Mouse (Mus musculus) layer of hippocampus, postnatal 25 days (tissue): Measurements from ENCODE around the gene Aqp5. TPM values are rescaled to one million over a fixed set of nuclear protein-coding genes. Genes with fewer than 3 reads are reported as not detected.

ENCODE experiments used
- DNase-seq, 2 experiments: peaks; one replicate each; pipeline ENCODE4 v3.0.0; 2022; ENCODE audit warnings: mixed read lengths in 2 of 2, low spot score in 1 of 2; ENCODE audit errors: extremely low spot score in 1 of 2
- total RNA-seq, 2 experiments: library from RNA; stranded (reverse); gene quantifications; 2 replicates each; pipeline ENCODE4 v1.2.3; 2021

Aqp5 gene
- total RNA-seq, 2 experiments from 2014 or later = 0.15 TPM; not detected in 1

- DNase-seq = no peak
Observed at GRCm38 (mm10) chr15:99634702-99635101, 44.1 kb downstream of the Aqp5 start.

GRCm38 (mm10) chr15:99637405-99638123 lies 47.0 kb downstream of the Aqp5 start:
- no peak for DNase-seq

GRCm38 (mm10) chr15:99638124-99638485 lies 47.5 kb downstream of the Aqp5 start:
- DNase-seq = no peak

- no peak for DNase-seq
Observed at GRCm38 (mm10) chr15:99642622-99643021, 52.0 kb downstream of the Aqp5 start.

- no peak for DNase-seq
Observed at GRCm38 (mm10) chr15:99643832-99644231, 53.2 kb downstream of the Aqp5 start.

Other genes starting within 250 kb of the Aqp5 start
- 10 to 100 TPM in 1 of 2 experiments, 1 to 10 TPM in 1; 9.3 to 11.3 TPM for gene Fmnl3, start 220.3 kb upstream of the Aqp5 start, total RNA-seq
- gene Tmbim6, start 197.9 kb upstream of the Aqp5 start, total RNA-seq = 100 to 1,000 TPM; 359 to 369 TPM
- 10 to 100 TPM; 18.4 to 26.0 TPM for gene Nckap5l, start 133.0 kb upstream of the Aqp5 start, total RNA-seq
- gene Bcdin3d, start 116.1 kb upstream of the Aqp5 start, total RNA-seq = 1 to 10 TPM; 5.0 to 5.3 TPM
- 100 to 1,000 TPM; 317 to 343 TPM for gene Faim2, start 62.6 kb upstream of the Aqp5 start, total RNA-seq
- under 1 TPM in 1 of 2 experiments, not detected in 1; 0.20 TPM for gene Aqp2, start 11.7 kb upstream of the Aqp5 start, total RNA-seq
- gene Aqp6, start 10.6 kb downstream of the Aqp5 start, total RNA-seq = not detected
- gene Racgap1, start 60.9 kb downstream of the Aqp5 start, total RNA-seq = 1 to 10 TPM; 4.4 to 6.2 TPM
- 10 to 100 TPM; 29.6 to 32.0 TPM for gene Asic1, start 79.6 kb downstream of the Aqp5 start, total RNA-seq
- 100 to 1,000 TPM; 101 to 117 TPM for gene Smarcd1, start 111.3 kb downstream of the Aqp5 start, total RNA-seq
- gene Gm17349, start 114.7 kb downstream of the Aqp5 start, total RNA-seq = 1 to 10 TPM; 5.3 to 9.0 TPM
- gene Gpd1, start 126.7 kb downstream of the Aqp5 start, total RNA-seq = 100 to 1,000 TPM; 128 to 145 TPM
- 100 to 1,000 TPM; 124 to 135 TPM for gene Cox14, start 134.8 kb downstream of the Aqp5 start, total RNA-seq
- 10 to 100 TPM; 29.0 to 34.0 TPM for gene Cers5, start 182.1 kb downstream of the Aqp5 start, total RNA-seq